Mouse (Mus musculus): ENCODE results near the gene Etfrf1.

- no peak for TF ChIP-seq GATA1 (IDR thresholded peaks at IDR 0.05; ENCODE audit: low read length)
- no peak for TF ChIP-seq TAL1 (IDR thresholded peaks at IDR 0.05; ENCODE audit: low read length)
These were observed 23.5 kb upstream of the Etfrf1 start for GRCm38 (mm10) chr6:145187093-145188088.

Measured in erythroblast, embryonic 14.5 days (primary cell).